Mouse (Mus musculus) heart, embryonic 12.5 days (tissue): ENCODE data around the gene Syn3. TPM values are rescaled to one million over a fixed set of nuclear protein-coding genes. Genes with fewer than 3 reads are reported as not detected.

Source experiments
- ATAC-seq: fragments of 200-750 bp; cut with Nextera tagmentation; 2 replicates; pipeline ENCODE4 v1.8.0; 2017; ENCODE audit warnings: moderate TSS enrichment, moderate library complexity; ENCODE audit not compliant: insufficient number of reproducible peaks, low FRiP score
- H3K27ac ChIP-seq: fragments of 300-500 bp; sonication (generic); 2 replicates; pipeline ENCODE4 v1.5.1; 2016; ENCODE audit warnings: mild to moderate bottlenecking, moderate library complexity; ENCODE audit not compliant: poor library complexity, severe bottlenecking
- H3K27me3 ChIP-seq: fragments of 300-500 bp; sonication (generic); replicated peaks from 2 replicates; pipeline ENCODE4 v1.6.1; 2016; ENCODE audit warnings: mild to moderate bottlenecking, moderate library complexity
- H3K36me3 ChIP-seq: fragments of 300-500 bp; sonication (generic); 2 replicates; pipeline ENCODE4 v1.6.1; 2016; ENCODE audit warnings: mild to moderate bottlenecking, moderate library complexity
- H3K4me1 ChIP-seq: fragments of 300-500 bp; sonication (generic); replicated peaks from 2 replicates; pipeline ENCODE4 v1.6.1; 2016; ENCODE audit warnings: mild to moderate bottlenecking
- H3K4me2 ChIP-seq: fragments of 300-500 bp; sonication (generic); 2 replicates; pipeline ENCODE4 v1.6.1; 2016; ENCODE audit warnings: mild to moderate bottlenecking, moderate library complexity
- H3K4me3 ChIP-seq: fragments of 300-500 bp; sonication (generic); 2 replicates; pipeline ENCODE4 v1.5.1; 2016; ENCODE audit warnings: mild to moderate bottlenecking
- H3K9ac ChIP-seq: fragments of 300-500 bp; sonication (generic); 2 replicates; pipeline ENCODE4 v1.6.1; 2016; ENCODE audit warnings: mild to moderate bottlenecking, moderate library complexity
- H3K9me3 ChIP-seq: fragments of 300-500 bp; sonication (generic); replicated peaks from 2 replicates; pipeline ENCODE4 v1.6.1; 2016; ENCODE audit warnings: mild to moderate bottlenecking, moderate library complexity
- WGBS: fragments of 180-500 bp; shearing (Covaris S2); methylation state at CpG from one replicate; pipeline ENCODE4 v1.1.7; 2016; 5-methylcytosine and 5-hydroxymethylcytosine counted together
- polyA plus RNA-seq: library from polyadenylated mRNA; unstranded; fragments of >200 nt; fragmentation: Nextera tagmentation; extraction: Ambion mirVana; gene quantifications from 2 replicates; pipeline ENCODE4 v1.2.1, GENCODE M21; 2016

Syn3 gene
- polyA plus RNA-seq, 1 experiment from 2014 or later = 1.5 TPM

DNA sequence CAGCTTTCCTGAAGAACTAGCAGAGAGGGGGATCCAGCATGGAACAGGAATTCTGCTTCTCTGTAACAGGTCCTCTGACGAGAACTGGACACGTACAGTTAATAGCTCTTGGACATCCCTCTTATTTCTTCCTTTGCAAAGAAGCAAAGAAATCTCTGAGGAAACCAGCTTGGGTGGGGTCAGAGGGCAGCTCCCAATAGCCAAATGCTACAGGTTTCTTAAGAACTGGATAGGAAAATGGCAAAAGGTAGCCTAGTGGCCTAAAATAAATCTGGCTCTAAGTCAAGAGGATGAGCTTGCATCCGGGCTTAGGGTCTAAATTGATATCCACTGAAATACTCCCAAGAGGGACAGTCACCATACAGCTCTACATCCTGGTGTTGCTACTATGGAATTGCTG is 225.9 kb downstream of the Syn3 start:
- Histone ChIP-seq H3K4me1 (peaks cover 12% of the 10 kb centered on the region; the same call in 1 of the 2 replicates), H3K27ac (no peak overlapping the region), H3K9me3 (no peaks in the 10 kb centered on the region), H3K9ac (no peak overlapping the region), H3K27me3 (no peaks in the 10 kb centered on the region), H3K4me3 (no peak overlapping the region), H3K36me3 (no peaks in the 10 kb centered on the region), H3K4me2 (no peak overlapping the region)
- ATAC-seq = no peak
- WGBS = 85% methylated on average over 3 of the region's 3 CpGs

DNA sequence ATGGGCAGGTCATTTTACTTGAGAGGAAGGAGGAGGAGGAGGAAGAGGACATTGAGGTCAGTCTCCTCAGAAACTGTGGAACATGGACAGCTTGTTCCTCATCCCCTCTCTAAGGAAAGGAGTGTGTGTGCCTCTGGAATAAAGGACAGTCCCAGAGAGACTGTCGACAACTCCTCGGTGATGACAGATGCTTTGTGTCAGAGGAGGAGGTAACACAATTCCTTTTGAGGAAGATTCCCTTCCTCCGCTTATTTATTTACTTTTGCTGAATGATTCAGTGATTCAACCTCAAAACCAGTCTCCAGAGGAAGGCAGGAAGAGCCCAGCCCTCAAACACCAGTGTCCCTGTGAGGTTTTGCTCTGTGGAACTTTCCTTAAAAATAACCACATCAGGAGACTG is 228.4 kb downstream of the Syn3 start:
- no peak overlapping the region for H3K27ac ChIP-seq
- no peaks in the 10 kb centered on the region for H3K36me3 ChIP-seq
- H3K4me3 ChIP-seq = no peak overlapping the region
- peaks cover 12% of the 10 kb centered on the region; the same call in 1 of the 2 replicates for H3K4me1 ChIP-seq
- H3K9me3 ChIP-seq = no peaks in the 10 kb centered on the region
- H3K9ac ChIP-seq = no peak overlapping the region
- ATAC-seq = no peak
- WGBS = 27% methylated on average over 3 of the region's 3 CpGs
- no peaks in the 10 kb centered on the region for H3K27me3 ChIP-seq
- no peak overlapping the region for H3K4me2 ChIP-seq

DNA sequence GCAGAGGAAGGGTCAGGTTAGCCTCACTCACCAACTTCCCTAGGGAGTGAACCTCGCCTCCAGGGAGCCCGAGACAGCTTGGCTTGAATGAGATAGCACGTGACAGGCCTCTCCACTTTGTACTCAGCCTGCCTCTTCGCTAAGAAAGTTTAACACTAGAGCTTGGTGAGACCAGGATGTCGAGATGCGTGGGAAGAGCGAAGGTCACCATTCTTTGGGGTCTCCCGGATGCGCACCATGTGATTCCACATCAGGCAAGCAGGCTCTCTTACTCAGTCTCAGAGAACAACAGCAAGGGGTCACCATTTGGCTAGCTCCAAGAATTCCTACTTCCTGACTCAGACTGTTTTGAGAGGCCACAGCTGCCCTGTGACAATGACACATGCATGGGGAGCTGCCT is 234.1 kb downstream of the Syn3 start:
- H3K27me3 ChIP-seq = no peaks in the 10 kb centered on the region
- H3K36me3 ChIP-seq = no peaks in the 10 kb centered on the region
- no peak overlapping the region for H3K4me2 ChIP-seq
- no peak for ATAC-seq
- 74% methylated on average over 9 of the region's 9 CpGs for WGBS
- no peaks in the 10 kb centered on the region for H3K4me1 ChIP-seq
- no peak overlapping the region for H3K27ac ChIP-seq
- H3K4me3 ChIP-seq = no peak overlapping the region
- H3K9me3 ChIP-seq = peaks cover 7% of the 10 kb centered on the region
- H3K9ac ChIP-seq = no peak overlapping the region

DNA sequence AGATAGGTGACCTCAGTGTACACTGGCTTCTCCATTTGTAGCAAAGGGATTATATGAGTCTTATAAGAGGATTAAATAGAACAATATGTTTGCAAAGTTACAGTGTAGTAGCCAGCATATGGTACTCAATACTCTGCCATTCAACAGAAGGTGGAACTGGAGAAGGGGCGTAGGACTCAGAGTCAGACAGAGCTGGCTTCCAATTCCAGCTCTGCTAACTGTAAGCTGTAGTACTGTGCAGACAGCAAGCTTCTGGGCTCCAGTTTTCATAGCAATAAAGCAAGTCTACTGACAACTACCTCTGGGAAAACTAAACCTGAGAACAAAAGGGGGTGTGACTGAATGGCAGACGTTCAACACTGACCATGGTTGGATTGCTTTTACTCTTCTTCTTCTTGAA is 237.0 kb downstream of the Syn3 start:
- no peak overlapping the region for H3K4me2 ChIP-seq
- H3K27me3 ChIP-seq = no peaks in the 10 kb centered on the region; the same call in 1 of the 2 replicates
- no peak overlapping the region for H3K27ac ChIP-seq
- peaks cover 7% of the 10 kb centered on the region for H3K9me3 ChIP-seq
- 78% methylated on average over 2 of the region's 2 CpGs for WGBS
- no peak overlapping the region for H3K9ac ChIP-seq
- H3K4me1 ChIP-seq = no peaks in the 10 kb centered on the region
- no peak for ATAC-seq
- H3K4me3 ChIP-seq = no peak overlapping the region
- no peaks in the 10 kb centered on the region for H3K36me3 ChIP-seq

DNA sequence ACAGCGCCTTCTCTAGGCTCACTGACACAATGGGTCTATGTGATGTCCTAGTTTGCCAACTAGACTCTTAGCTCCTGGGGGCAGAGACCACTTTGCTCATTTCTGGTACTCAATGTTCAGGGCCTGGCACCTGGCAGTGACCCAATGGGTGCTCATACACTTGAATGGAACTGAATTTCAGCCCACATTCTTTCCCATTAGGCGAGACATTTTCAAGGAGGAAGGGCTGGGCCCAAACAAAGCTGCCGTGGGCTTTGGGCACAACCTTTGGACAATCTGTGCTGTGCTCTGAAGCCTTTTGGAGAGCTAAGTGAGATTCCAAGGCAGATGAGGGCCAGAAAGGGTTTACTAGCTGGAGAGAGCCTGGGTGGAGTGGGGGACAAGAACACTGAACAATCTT is 239.7 kb downstream of the Syn3 start:
- H3K36me3 ChIP-seq = no peaks in the 10 kb centered on the region
- no peak overlapping the region for H3K4me2 ChIP-seq
- no peak overlapping the region for H3K27ac ChIP-seq
- H3K27me3 ChIP-seq = no peaks in the 10 kb centered on the region; the same call in 1 of the 2 replicates
- ATAC-seq = no peak
- no peak overlapping the region for H3K9ac ChIP-seq
- H3K9me3 ChIP-seq = peaks cover 7% of the 10 kb centered on the region
- H3K4me3 ChIP-seq = no peak overlapping the region
- 82% methylated on average over 3 of the region's 3 CpGs for WGBS
- H3K4me1 ChIP-seq = no peaks in the 10 kb centered on the region

DNA sequence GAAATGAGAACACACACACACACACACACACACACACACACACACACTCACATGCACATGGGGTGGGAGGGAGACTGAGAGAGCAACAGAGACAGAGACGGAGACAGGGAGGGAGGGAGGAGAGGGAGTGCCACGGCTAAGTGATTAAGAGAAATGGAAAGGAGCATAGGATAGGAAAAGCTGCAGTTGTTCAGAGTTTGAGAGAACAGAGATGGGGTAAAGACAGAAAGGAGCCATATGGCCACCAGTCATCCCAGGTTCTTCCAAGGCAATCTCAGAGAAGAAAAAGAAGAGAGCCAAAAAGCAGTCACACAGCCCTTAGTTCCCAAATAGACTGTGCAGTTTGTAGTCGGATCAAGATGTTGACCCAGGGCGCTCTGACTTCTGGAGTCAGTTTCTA is 240.7 kb downstream of the Syn3 start:
- no peak overlapping the region for H3K4me2 ChIP-seq
- H3K9ac ChIP-seq = no peak overlapping the region
- no peak overlapping the region for H3K27ac ChIP-seq
- WGBS = 75% methylated on average over 4 of the region's 4 CpGs
- peaks cover 7% of the 10 kb centered on the region for H3K9me3 ChIP-seq
- no peaks in the 10 kb centered on the region; the same call in 1 of the 2 replicates for H3K27me3 ChIP-seq
- H3K36me3 ChIP-seq = no peaks in the 10 kb centered on the region
- peaks cover 3% of the 10 kb centered on the region; the same call in 1 of the 2 replicates for H3K4me1 ChIP-seq
- ATAC-seq = no peak
- no peak overlapping the region for H3K4me3 ChIP-seq

DNA sequence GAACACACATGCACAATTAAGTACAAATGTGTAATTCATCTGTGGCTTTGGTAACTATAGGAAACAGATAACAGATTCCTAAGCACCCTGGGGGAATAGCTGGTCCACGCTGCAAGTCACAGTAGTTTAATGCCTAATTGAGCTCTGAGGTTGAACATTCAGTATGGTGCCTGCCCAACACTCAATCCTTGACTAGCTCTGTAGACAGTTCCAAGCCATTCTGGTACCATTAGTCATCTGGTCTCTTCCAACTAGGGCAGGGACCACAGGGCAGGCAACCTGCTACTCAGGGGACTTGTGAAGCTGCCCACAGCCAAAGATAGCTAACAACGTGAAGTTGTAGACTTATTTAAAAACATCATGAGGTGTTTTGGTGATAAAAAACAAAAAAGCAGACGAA is 241.7 kb downstream of the Syn3 start:
- no peak overlapping the region for H3K9ac ChIP-seq
- no peak overlapping the region for H3K4me3 ChIP-seq
- peaks cover 7% of the 10 kb centered on the region for H3K9me3 ChIP-seq
- no peaks in the 10 kb centered on the region for H3K36me3 ChIP-seq
- no peak overlapping the region for H3K27ac ChIP-seq
- H3K4me1 ChIP-seq = peaks cover 5% of the 10 kb centered on the region; the same call in 1 of the 2 replicates
- H3K27me3 ChIP-seq = peaks cover 3% of the 10 kb centered on the region; the same call in 1 of the 2 replicates
- ATAC-seq = no peak
- 66% methylated on average over 3 of the region's 3 CpGs for WGBS
- H3K4me2 ChIP-seq = no peak overlapping the region

DNA sequence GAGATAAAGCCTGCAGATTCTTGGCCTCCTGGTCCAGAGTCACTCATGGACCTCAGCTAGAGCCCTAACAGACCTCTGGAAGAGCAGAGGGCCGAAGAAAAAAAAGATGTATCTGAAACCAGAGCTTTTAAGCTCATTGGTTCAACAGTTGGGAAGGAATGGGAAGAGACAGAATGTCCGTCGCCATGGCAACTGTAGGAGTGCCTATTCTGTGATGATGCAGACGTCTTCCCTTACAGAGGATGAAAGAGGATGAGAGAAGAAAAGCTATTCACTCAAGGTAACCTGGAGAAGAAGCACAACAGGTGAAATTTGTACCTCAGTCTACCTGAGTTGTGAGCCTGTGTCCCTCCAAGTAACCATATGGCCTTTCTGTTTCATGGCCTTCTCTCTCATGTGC is 242.5 kb downstream of the Syn3 start:
- peaks cover 3% of the 10 kb centered on the region; the same call in 1 of the 2 replicates for H3K27me3 ChIP-seq
- no peak overlapping the region for H3K4me2 ChIP-seq
- no peaks in the 10 kb centered on the region for H3K36me3 ChIP-seq
- no peak overlapping the region for H3K27ac ChIP-seq
- no peak overlapping the region for H3K9ac ChIP-seq
- H3K4me3 ChIP-seq = no peak overlapping the region
- H3K9me3 ChIP-seq = peaks cover 7% of the 10 kb centered on the region
- peaks cover 5% of the 10 kb centered on the region; the same call in 1 of the 2 replicates for H3K4me1 ChIP-seq
- WGBS = 57% methylated on average over 4 of the region's 4 CpGs
- no peak for ATAC-seq

DNA sequence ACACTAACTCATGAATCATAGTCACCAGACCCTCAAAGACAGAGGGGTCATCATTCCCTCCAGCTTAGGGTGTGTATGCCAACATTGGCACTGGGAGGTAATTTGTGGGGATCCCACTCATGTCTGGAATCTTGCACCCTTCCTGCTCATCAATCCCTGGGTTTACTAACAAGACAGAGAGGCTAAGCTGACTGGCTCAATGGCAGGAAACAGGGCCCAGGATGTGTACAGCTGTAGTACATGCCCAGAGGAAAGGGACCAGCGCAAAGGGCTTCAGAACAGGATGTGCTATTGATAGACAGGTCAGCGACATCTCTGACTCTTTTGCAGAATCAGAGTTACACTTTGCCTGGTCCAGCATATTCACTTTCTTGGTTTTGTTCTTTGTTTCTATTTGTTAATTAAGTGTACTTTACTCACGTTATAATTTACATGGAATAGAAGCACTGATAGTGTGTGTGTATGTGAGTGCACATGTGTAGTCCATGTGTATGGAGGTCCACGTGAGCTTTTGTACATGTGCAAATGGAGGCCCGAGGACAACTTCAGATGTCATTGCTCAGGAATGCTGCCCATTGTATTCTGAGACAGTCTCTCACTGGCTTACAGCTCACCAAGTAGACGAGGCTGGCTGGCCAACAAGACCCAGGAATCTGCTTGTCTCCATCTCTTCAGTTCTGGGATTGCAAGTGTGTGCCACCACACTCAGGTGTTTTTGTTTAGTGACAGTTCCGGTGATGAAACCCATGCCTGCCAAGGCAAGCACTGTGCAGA is 248.4 kb downstream of the Syn3 start:
- Histone ChIP-seq H3K9ac (no peak overlapping the region), H3K36me3 (no peaks in the 10 kb centered on the region), H3K9me3 (no peaks in the 10 kb centered on the region), H3K4me2 (no peak overlapping the region), H3K4me3 (no peak overlapping the region), H3K27me3 (0 out of 2 replicates have a peak, but pooled peaks cover 3% of the 10 kb centered on the region), H3K27ac (no peak overlapping the region), H3K4me1 (peaks cover 8% of the 10 kb centered on the region; the same call in 1 of the 2 replicates)
- 52% methylated on average over 7 of the region's 7 CpGs for WGBS
- ATAC-seq = no peak

DNA sequence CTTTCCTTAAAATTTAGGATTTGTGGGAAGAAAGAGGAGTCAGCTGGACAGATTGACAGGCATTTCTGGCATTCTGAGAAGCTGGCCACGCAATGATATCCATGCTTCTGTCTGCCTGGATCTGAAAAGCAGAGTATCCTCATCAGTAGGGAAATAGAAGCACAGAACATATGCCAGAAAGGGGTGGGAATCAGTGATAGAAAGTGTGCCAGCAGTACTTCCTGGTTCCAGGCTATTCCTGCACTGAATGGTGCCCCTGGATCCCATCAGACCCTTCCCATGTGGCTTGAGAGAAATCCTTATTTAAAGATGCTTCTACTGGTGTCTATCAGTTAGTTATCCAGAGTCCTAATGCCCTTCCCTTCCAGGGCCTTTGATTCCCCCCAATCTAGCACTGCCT is 249.4 kb downstream of the Syn3 start:
- Histone ChIP-seq H3K36me3 (no peaks in the 10 kb centered on the region), H3K4me3 (no peak overlapping the region), H3K4me2 (no peak overlapping the region), H3K9me3 (no peaks in the 10 kb centered on the region), H3K9ac (no peak overlapping the region), H3K4me1 (peaks cover 8% of the 10 kb centered on the region; the same call in 1 of the 2 replicates), H3K27ac (no peak overlapping the region), H3K27me3 (0 out of 2 replicates have a peak, but pooled peaks cover 3% of the 10 kb centered on the region)
- 78% methylated on average over 1 of the region's 1 CpGs for WGBS
- ATAC-seq = no peak

DNA sequence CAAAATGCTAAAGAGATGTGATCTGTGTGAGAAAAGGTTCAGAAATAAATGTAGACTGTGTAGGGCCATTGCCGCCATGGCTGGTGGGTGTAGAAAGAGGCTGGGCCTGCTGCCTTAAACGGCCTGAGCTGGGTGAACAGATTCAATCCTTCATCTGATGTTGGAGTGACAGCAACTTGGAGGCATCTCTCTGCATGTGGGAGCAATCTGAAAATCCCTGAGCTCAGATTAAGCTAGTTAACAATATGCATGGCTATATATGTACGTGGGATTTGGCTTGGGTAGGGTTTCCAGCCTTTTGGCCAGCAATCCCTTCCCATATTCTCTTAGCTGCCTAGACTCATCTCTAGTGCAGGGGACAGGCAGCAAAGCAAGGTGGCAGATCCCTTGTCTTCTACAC is 249.9 kb downstream of the Syn3 start:
- Histone ChIP-seq H3K36me3 (no peaks in the 10 kb centered on the region), H3K9ac (no peak overlapping the region), H3K9me3 (no peaks in the 10 kb centered on the region), H3K4me1 (peaks cover 8% of the 10 kb centered on the region; the same call in 1 of the 2 replicates), H3K4me3 (no peak overlapping the region), H3K4me2 (no peak overlapping the region), H3K27ac (no peak overlapping the region), H3K27me3 (0 out of 2 replicates have a peak, but pooled peaks cover 3% of the 10 kb centered on the region)
- 86% methylated on average over 3 of the region's 3 CpGs for WGBS
- ATAC-seq = no peak
